Mouse (Mus musculus): Measurements from ENCODE around the gene Spns2. TPM values are rescaled to one million over a fixed set of nuclear protein-coding genes. Genes with fewer than 3 reads are reported as not detected.
A peak's percentile ranks its signal among the peaks of the same experiment; 100 is the strongest.

Spns2 gene
- polyA plus RNA-seq, 1 experiment from 2014 or later = 4.1 TPM

DNA sequence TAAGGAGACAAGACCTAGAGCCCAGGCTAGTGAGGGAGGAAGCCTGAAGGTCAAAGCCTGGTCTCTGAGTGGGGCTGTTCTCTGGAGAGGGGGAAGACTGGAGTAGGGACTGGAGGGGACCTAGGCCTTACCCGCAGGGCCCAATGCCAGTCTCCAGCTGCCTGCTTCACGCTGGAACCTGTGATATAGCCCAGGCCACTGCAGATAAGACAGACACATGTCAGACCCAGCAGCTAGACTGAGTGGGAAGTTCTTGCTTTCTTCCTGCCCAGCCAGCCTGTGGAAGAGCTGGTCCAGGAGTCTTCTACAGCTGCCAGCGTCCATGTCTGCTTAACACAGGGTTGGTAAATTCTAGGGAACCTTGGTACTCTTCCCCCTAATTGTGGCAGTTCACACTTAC, 31.2 kb downstream of the Spns2 start:
- H3K9ac ChIP-seq (replicated peaks) = peak overlapping the region; percentile 38; the same call in 1 of the 2 replicates
- peaks cover 32% of the 10 kb centered on the region for H3K4me1 ChIP-seq (ENCODE audit: insufficient read depth)
- no peaks in the 10 kb centered on the region for H3K27me3 ChIP-seq (ENCODE audit: insufficient read depth, low read length)
- TF ChIP-seq EP300 (IDR thresholded peaks at IDR 0.05; ENCODE audit: low read depth) = no peak
- TF ChIP-seq CTCF (IDR thresholded peaks at IDR 0.05; ENCODE audit: low read depth) = no peak
- no peaks in the 10 kb centered on the region for H3K9me3 ChIP-seq (ENCODE audit: low read length)
- H3K4me3 ChIP-seq (ENCODE audit: low read depth, low read length) = peak overlapping the region; percentile 30
- peak overlapping the region; percentile 58 for H3K4me2 ChIP-seq (ENCODE audit: low read depth, low read length)
- DNase-seq (no peak), ATAC-seq (peak; percentile 40)
- H3K27ac ChIP-seq (ENCODE audit: low read depth) = peak overlapping the region; percentile 78
- 33% methylated on average over 3 of the region's 3 CpGs for WGBS (ENCODE audit: insufficient replicate concordance)
- peaks cover 7% of the 10 kb centered on the region; the same call in 1 of the 2 replicates for H3K36me3 ChIP-seq (replicated peaks; ENCODE audit: insufficient read depth, low read length)

DNA sequence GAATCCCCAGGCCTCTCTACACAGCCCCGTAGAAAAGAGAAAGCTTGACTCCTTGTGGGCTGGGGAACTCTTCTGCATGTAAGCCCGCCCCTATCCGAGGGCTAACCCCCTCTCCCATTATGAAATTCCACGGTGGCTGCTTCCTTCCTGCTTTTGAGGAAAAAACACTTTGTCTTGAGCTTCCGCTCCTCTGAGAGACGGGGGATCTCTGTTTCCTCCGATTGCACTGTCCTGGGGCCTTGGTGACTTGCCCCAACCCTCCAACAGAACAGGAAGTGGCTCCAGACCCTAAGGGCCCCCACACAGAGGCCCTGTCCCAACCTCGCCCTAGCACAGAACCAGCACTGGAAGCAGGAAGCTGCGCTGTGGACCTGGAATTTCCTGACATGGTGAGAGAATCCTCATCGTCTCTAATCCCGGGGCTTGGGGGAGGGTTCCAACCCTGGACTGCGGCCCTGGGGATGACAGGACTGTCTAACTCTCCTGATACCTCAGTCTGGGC, 31.7 kb downstream of the Spns2 start:
- Histone ChIP-seq H3K9ac (replicated peaks) (peak overlapping the region; percentile 38; the same call in 1 of the 2 replicates), H3K4me2 (ENCODE audit: low read depth, low read length) (peak overlapping the region; percentile 58), H3K27ac (ENCODE audit: low read depth) (peak overlapping the region; percentile 78), H3K4me1 (ENCODE audit: insufficient read depth) (peaks cover 32% of the 10 kb centered on the region), H3K36me3 (replicated peaks; ENCODE audit: insufficient read depth, low read length) (0 out of 2 replicates have a peak, but pooled peaks cover 4% of the 10 kb centered on the region), H3K27me3 (ENCODE audit: insufficient read depth, low read length) (no peaks in the 10 kb centered on the region), H3K4me3 (ENCODE audit: low read depth, low read length) (peak overlapping the region; percentile 30), H3K9me3 (ENCODE audit: low read length) (no peaks in the 10 kb centered on the region)
- ATAC-seq = peak; percentile 77
- WGBS (ENCODE audit: insufficient replicate concordance) = 41% methylated on average over 12 of the region's 12 CpGs
- TF ChIP-seq EP300 (IDR thresholded peaks at IDR 0.05; ENCODE audit: low read depth) = peak; percentile 48; the same call in 1 of the 2 replicates
- TF ChIP-seq CTCF (IDR thresholded peaks at IDR 0.05; ENCODE audit: low read depth) = no peak
- peak; percentile 52 for DNase-seq

DNA sequence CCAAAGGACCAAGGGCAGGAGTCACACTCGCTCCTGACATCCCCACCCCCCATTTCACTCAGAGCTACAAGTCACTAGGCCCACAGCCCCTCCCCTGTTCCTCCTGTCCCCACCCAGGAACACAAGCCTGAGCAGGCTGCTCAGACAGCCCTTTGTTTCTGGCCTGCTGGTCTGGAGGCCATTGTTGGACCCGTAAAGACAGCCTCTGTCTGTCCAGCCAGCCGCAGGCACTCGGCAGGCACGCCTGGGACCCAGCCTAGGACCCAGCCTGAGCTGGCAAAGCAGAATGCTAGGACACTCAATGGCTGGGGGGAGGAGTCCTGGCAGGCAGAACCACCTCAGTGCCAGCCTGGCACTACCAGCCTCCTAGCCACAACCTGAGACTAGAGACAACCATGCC, 34.0 kb downstream of the Spns2 start:
- Histone ChIP-seq H3K4me3 (ENCODE audit: low read depth, low read length) (no peak overlapping the region), H3K4me1 (ENCODE audit: insufficient read depth) (peaks cover 18% of the 10 kb centered on the region), H3K36me3 (replicated peaks; ENCODE audit: insufficient read depth, low read length) (peaks cover 22% of the 10 kb centered on the region), H3K27me3 (ENCODE audit: insufficient read depth, low read length) (no peaks in the 10 kb centered on the region), H3K4me2 (ENCODE audit: low read depth, low read length) (no peak overlapping the region), H3K9me3 (ENCODE audit: low read length) (no peaks in the 10 kb centered on the region), H3K27ac (ENCODE audit: low read depth) (no peak overlapping the region), H3K9ac (replicated peaks) (no peak overlapping the region)
- ATAC-seq = no peak
- 89% methylated on average over 5 of the region's 5 CpGs for WGBS (ENCODE audit: insufficient replicate concordance)
- no peak for DNase-seq
- TF ChIP-seq CTCF (IDR thresholded peaks at IDR 0.05; ENCODE audit: low read depth) (no peak), EP300 (IDR thresholded peaks at IDR 0.05; ENCODE audit: low read depth) (no peak)

DNA sequence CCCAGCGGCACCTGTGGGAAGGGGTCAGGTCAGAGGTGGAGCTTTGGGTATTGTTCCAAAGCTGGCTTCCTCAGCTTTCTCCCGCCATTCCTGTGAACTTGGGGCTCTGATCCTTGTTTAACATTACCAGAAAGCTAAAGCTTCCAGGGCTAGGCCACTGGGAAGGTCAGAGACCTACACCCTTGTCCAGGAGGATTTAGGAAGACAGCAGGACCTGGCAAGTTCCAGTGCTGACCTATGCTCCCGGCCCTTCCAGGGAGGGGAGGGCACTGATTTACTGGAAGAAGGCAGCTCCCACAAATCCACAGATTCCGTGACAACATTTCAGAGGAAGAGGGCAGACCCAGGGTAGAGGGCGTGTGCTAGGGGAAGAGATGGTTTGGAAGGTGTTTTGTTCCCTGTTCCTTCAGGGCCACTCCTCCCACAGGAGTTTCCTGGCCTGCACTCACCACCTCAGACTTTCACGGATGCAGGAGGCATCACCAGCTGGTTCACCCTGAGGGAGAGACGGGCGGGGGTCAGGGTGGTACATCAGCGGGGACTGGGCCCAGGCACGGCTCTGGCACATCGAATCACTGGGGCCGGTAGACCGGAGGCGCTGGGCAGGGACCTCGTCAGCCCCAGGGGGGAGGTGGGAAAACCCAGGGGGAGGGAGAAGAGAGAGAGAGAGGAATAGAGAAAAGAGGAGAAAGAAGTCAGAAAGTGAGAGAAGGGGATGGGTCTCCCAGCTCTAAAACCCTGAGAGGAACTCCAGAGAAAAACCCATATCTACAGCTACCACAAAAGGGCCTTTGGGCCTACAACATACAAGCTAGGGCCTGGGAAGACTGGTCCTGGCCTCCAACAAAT, 36.4 kb downstream of the Spns2 start:
- H3K9ac ChIP-seq (replicated peaks) = no peak overlapping the region
- 68% methylated on average over 15 of the region's 15 CpGs for WGBS (ENCODE audit: insufficient replicate concordance)
- no peak for DNase-seq
- no peak overlapping the region for H3K27ac ChIP-seq (ENCODE audit: low read depth)
- no peaks in the 10 kb centered on the region for H3K27me3 ChIP-seq (ENCODE audit: insufficient read depth, low read length)
- TF ChIP-seq CTCF (IDR thresholded peaks at IDR 0.05; ENCODE audit: low read depth) (no peak), EP300 (IDR thresholded peaks at IDR 0.05; ENCODE audit: low read depth) (no peak)
- H3K9me3 ChIP-seq (ENCODE audit: low read length) = no peaks in the 10 kb centered on the region
- H3K4me3 ChIP-seq (ENCODE audit: low read depth, low read length) = no peak overlapping the region
- no peak overlapping the region for H3K4me2 ChIP-seq (ENCODE audit: low read depth, low read length)
- peaks cover 45% of the 10 kb centered on the region for H3K36me3 ChIP-seq (replicated peaks; ENCODE audit: insufficient read depth, low read length)
- no peak for ATAC-seq
- H3K4me1 ChIP-seq (ENCODE audit: insufficient read depth) = peaks cover 3% of the 10 kb centered on the region; the same call in 1 of the 2 replicates

DNA sequence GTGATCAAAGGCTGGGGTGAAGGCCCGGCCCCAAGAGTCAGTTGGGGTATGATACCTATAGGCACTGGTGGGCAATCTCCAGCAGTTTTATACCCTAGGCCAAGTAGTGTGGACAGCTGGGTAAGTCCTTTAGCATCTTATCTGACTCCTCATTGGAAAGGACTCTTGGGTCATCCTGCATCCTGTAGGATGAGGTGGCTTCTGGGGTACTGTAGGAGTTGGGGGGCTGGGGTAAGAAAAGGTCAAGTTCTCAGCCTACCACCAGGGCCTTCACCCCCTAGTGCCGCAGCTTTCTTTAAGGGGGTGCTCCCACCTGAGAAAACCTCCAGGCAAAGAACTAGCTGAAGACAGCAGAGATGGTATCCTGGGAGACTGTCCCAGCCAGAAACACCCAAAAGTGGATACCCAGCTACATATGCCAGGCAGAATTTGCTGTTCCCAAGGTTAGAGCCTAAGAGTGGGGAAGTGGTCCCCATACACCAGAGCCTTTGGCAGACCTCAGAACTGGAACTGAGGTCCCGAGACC, 37.5 kb downstream of the Spns2 start:
- Histone ChIP-seq H3K36me3 (replicated peaks; ENCODE audit: insufficient read depth, low read length) (peaks cover 55% of the 10 kb centered on the region), H3K4me1 (ENCODE audit: insufficient read depth) (no peaks in the 10 kb centered on the region; the same call in 1 of the 2 replicates), H3K4me2 (ENCODE audit: low read depth, low read length) (no peak overlapping the region), H3K9me3 (ENCODE audit: low read length) (no peaks in the 10 kb centered on the region), H3K9ac (replicated peaks) (no peak overlapping the region), H3K27me3 (ENCODE audit: insufficient read depth, low read length) (no peaks in the 10 kb centered on the region), H3K27ac (ENCODE audit: low read depth) (no peak overlapping the region), H3K4me3 (ENCODE audit: low read depth, low read length) (no peak overlapping the region)
- TF ChIP-seq CTCF (IDR thresholded peaks at IDR 0.05; ENCODE audit: low read depth) = no peak
- TF ChIP-seq EP300 (IDR thresholded peaks at IDR 0.05; ENCODE audit: low read depth) = no peak
- DNase-seq (no peak), ATAC-seq (no peak)
- WGBS (ENCODE audit: insufficient replicate concordance) = 66% methylated on average over 3 of the region's 3 CpGs

DNA sequence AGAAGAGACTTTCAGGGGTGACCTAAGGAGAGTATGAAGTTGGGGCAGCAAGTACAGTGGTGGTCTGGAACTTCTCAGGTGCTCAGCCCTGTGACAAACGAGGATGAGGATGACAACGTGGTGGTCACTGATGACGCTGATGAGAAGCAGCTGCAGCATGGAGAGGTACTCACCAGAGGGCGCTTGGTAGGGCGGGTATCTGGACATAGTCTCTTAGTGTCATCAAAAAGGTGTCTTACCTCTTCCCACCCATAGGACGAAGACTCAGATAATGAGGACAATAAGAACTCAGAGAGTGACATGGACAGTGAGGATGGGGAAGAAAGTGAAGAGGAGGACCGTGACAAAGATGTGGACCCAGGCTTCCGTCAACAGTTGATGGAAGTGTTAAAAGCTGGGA, 42.2 kb downstream of the Spns2 start:
- Histone ChIP-seq H3K9me3 (ENCODE audit: low read length) (no peaks in the 10 kb centered on the region), H3K27ac (ENCODE audit: low read depth) (no peak overlapping the region), H3K4me2 (ENCODE audit: low read depth, low read length) (no peak overlapping the region), H3K4me3 (ENCODE audit: low read depth, low read length) (no peak overlapping the region), H3K4me1 (ENCODE audit: insufficient read depth) (peaks cover 3% of the 10 kb centered on the region), H3K36me3 (replicated peaks; ENCODE audit: insufficient read depth, low read length) (peaks cover 93% of the 10 kb centered on the region), H3K9ac (replicated peaks) (no peak overlapping the region), H3K27me3 (ENCODE audit: insufficient read depth, low read length) (no peaks in the 10 kb centered on the region)
- TF ChIP-seq EP300 (IDR thresholded peaks at IDR 0.05; ENCODE audit: low read depth) (no peak), CTCF (IDR thresholded peaks at IDR 0.05; ENCODE audit: low read depth) (peak; percentile 42; the same call in 1 of the 2 replicates)
- WGBS (ENCODE audit: insufficient replicate concordance) = 74% methylated on average over 8 of the region's 8 CpGs
- DNase-seq (no peak), ATAC-seq (no peak)

Measured in liver, postnatal 0 days (tissue).